Mouse (Mus musculus) midbrain, embryonic 10.5 days (tissue): ENCODE measurements around the gene Pdxdc1. TPM values are rescaled to one million over a fixed set of nuclear protein-coding genes. Genes with fewer than 3 reads are reported as not detected.

ENCODE experiments used
- DNase-seq: peaks from one replicate; pipeline ENCODE4 v3.0.0-alpha.2; 2017; ENCODE audit warnings: low spot score
- H3K27ac ChIP-seq: fragments of 300-500 bp; sonication (generic); replicated peaks from 2 replicates; pipeline ENCODE4 v1.5.1; 2016; ENCODE audit warnings: mild to moderate bottlenecking
- H3K27me3 ChIP-seq: fragments of 300-500 bp; sonication (generic); 2 replicates; pipeline ENCODE4 v1.6.1; 2016; ENCODE audit warnings: low read depth, mild to moderate bottlenecking; ENCODE audit not compliant: poor library complexity, severe bottlenecking
- H3K36me3 ChIP-seq: fragments of 300-500 bp; sonication (generic); 2 replicates; pipeline ENCODE4 v1.6.1; 2016; ENCODE audit warnings: mild to moderate bottlenecking, moderate library complexity
- H3K4me1 ChIP-seq: fragments of 300-500 bp; sonication (generic); 2 replicates; pipeline ENCODE4 v1.6.1; 2016
- H3K4me3 ChIP-seq: fragments of 300-500 bp; sonication (generic); 2 replicates; pipeline ENCODE4 v1.5.1; 2016; ENCODE audit warnings: mild to moderate bottlenecking, moderate library complexity
- H3K9me3 ChIP-seq: fragments of 300-500 bp; sonication (generic); replicated peaks from 2 replicates; pipeline ENCODE4 v1.6.1; 2016; ENCODE audit warnings: mild to moderate bottlenecking
- WGBS: fragments of 180-500 bp; shearing (Covaris S2); methylation state at CpG from one replicate; pipeline ENCODE4 v1.1.7; 2016; 5-methylcytosine and 5-hydroxymethylcytosine counted together
- polyA plus RNA-seq: library from polyadenylated mRNA; unstranded; fragments of >200 nt; fragmentation: Nextera tagmentation; extraction: Ambion mirVana; gene quantifications from 2 replicates; pipeline ENCODE4 v1.2.1, GENCODE M21; 2016

The Pdxdc1 gene
- polyA plus RNA-seq, 1 experiment from 2014 or later: 63.5 TPM

GRCm38 (mm10) chr16:13826511-13826910, 76.4 kb downstream of the Pdxdc1 start:
- H3K9me3 ChIP-seq: no peaks in the 10 kb centered on the region
- peaks cover 61% of the 10 kb centered on the region for H3K36me3 ChIP-seq
- no peak for DNase-seq
- no peak overlapping the region for H3K27ac ChIP-seq
- 89% methylated on average over 4 of the region's 4 CpGs for WGBS
- H3K4me3 ChIP-seq: no peak overlapping the region
- no peaks in the 10 kb centered on the region for H3K27me3 ChIP-seq
- H3K4me1 ChIP-seq: no peaks in the 10 kb centered on the region

GRCm38 (mm10) chr16:13825781-13826490, 77.0 kb downstream of the Pdxdc1 start:
- H3K4me3 ChIP-seq: no peak overlapping the region
- H3K9me3 ChIP-seq: no peaks in the 10 kb centered on the region
- DNase-seq: no peak
- no peaks in the 10 kb centered on the region for H3K27me3 ChIP-seq
- H3K36me3 ChIP-seq: peaks cover 56% of the 10 kb centered on the region
- no peak overlapping the region for H3K27ac ChIP-seq
- WGBS: 86% methylated on average over 7 of the region's 7 CpGs
- H3K4me1 ChIP-seq: no peaks in the 10 kb centered on the region

DNA sequence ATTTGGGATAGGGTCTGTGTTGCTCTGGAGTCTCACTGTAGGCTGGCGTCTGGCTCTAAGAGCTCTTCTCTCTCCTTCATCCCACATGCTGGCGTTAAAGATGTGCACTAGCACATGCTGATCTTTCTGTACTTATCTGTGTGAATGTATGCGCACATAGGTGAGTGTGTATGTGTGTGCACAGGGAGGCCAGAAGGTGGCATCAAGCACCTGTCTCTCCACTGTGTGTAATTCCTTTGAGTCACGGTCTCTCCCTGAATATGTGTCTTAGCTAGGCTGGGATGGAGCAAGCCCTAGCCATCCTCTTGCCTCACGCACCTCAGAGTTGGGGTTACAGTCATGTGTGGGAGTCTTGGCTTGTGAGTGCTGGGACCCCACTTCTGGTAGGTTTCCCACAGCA, 82.2 kb downstream of the Pdxdc1 start:
- Histone ChIP-seq H3K27me3 (no peaks in the 10 kb centered on the region), H3K27ac (no peak overlapping the region), H3K4me3 (0 out of 2 replicates have a peak overlapping the region, but pooled peaks have one; percentile 76), H3K36me3 (peaks cover 17% of the 10 kb centered on the region), H3K9me3 (no peaks in the 10 kb centered on the region), H3K4me1 (peaks cover 21% of the 10 kb centered on the region)
- DNase-seq: no peak
- WGBS: 95% methylated on average over 5 of the region's 5 CpGs

- DNase-seq: no peak
- Histone ChIP-seq H3K27me3 (no peaks in the 10 kb centered on the region), H3K4me1 (peaks cover 21% of the 10 kb centered on the region), H3K27ac (peak overlapping the region; percentile 93), H3K9me3 (no peaks in the 10 kb centered on the region), H3K4me3 (peak overlapping the region; percentile 76), H3K36me3 (peaks cover 25% of the 10 kb centered on the region)
- WGBS: 58% methylated on average over 12 of the region's 12 CpGs
These were observed 83.0 kb downstream of the Pdxdc1 start for GRCm38 (mm10) chr16:13819806-13820500.

- H3K27me3 ChIP-seq: no peaks in the 10 kb centered on the region
- peaks cover 26% of the 10 kb centered on the region for H3K36me3 ChIP-seq
- no peaks in the 10 kb centered on the region for H3K9me3 ChIP-seq
- under 1% methylated on average over 36 of the region's 36 CpGs for WGBS
- no peak for DNase-seq
- peak overlapping the region; percentile 93 for H3K27ac ChIP-seq
- H3K4me1 ChIP-seq: peaks cover 21% of the 10 kb centered on the region
- H3K4me3 ChIP-seq: peak overlapping the region; percentile 76
These were observed 83.6 kb downstream of the Pdxdc1 start for GRCm38 (mm10) chr16:13819394-13819743.

DNA sequence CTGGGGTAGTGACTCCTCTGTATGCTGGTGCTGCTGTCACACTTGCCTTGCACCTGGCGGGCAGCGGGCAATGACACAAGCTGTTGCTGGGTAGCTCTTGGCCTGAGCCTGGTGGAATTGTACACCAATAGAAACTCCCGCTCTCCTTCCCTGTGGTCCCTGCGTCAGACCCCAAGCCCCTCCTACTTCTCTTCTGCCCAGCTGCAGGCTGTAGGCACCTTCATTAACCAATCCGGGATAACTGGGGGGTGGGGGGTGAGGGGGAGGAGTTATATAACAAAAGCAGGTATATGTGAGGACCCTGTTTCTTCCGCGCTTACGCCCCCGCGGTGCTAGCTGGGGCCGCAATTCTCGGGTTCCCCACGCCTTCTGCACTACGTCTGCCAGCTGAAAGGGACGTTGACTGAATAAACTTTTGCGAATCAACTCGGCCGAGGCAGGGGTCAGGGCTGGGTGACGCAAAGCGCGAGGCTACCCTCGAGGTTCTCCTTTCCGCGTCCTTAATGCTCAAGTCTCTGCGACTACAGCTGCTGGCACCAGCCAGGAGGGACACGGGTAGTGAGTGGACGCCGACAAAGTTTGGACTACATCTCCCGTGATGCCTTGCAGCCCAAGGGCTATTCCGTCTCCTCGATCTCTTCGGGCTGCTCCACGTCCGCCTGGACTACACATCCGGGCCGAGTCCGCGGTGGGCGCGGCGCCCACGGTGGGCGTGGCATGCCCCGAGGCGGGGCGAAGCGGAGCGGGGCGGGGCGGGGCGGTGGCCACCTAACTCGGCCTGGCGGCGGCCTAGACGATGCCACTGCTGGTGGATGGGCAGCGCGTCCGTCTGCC, 84.2 kb downstream of the Pdxdc1 start, which contains the start of gene Ntan1:
Ntan1 (plus strand) TSS at position 286 of the 834 bp plus-strand sequence.
- Histone ChIP-seq H3K4me3 (peak within 1 kb of the TSS; percentile 76), H3K4me1 (peaks cover 21% of the 10 kb centered on the region), H3K9me3 (no peaks in the 10 kb centered on the region), H3K27ac (peak within 1 kb of the TSS; percentile 93), H3K27me3 (no peaks in the 10 kb centered on the region), H3K36me3 (peaks cover 30% of the 10 kb centered on the region)
- DNase-seq: peak; percentile 94
- WGBS: under 1% methylated on average over 56 of the region's 58 CpGs

DNA sequence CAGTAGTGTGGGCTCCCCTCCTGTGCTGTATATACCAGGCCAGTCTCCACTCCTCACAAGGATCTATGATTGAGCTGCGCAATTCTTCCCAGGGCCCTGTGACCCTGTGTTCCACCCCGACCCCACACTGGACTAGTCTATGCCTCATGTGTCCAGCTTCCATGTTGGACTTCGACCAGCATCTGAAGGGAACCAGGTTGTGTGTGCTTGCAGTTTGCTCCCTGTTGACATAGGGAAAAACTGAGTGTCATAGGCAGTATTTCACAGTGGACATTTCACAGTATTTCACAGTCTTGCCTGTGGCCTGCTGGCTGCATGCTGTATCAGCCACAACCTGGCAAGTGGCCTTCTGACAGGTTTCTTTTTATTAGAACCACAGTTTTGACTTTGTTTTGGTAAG, 89.7 kb downstream of the Pdxdc1 start:
- Histone ChIP-seq H3K36me3 (peaks cover 81% of the 10 kb centered on the region), H3K4me3 (no peak overlapping the region), H3K4me1 (peaks cover 6% of the 10 kb centered on the region), H3K27ac (no peak overlapping the region), H3K27me3 (no peaks in the 10 kb centered on the region), H3K9me3 (no peaks in the 10 kb centered on the region)
- WGBS: 95% methylated on average over 3 of the region's 3 CpGs
- DNase-seq: no peak

GRCm38 (mm10) chr16:13812152-13812551, 90.8 kb downstream of the Pdxdc1 start:
- no peak overlapping the region for H3K27ac ChIP-seq
- WGBS: 89% methylated on average over 6 of the region's 6 CpGs
- H3K4me1 ChIP-seq: no peaks in the 10 kb centered on the region
- no peaks in the 10 kb centered on the region for H3K9me3 ChIP-seq
- no peaks in the 10 kb centered on the region for H3K27me3 ChIP-seq
- no peak overlapping the region for H3K4me3 ChIP-seq
- H3K36me3 ChIP-seq: peaks cover 88% of the 10 kb centered on the region
- DNase-seq: no peak

- Histone ChIP-seq H3K36me3 (peaks cover 97% of the 10 kb centered on the region), H3K27me3 (no peaks in the 10 kb centered on the region), H3K4me1 (no peaks in the 10 kb centered on the region), H3K27ac (no peak overlapping the region), H3K4me3 (no peak overlapping the region), H3K9me3 (no peaks in the 10 kb centered on the region)
- no peak for DNase-seq
- 95% methylated on average over 7 of the region's 7 CpGs for WGBS
These were observed 94.5 kb downstream of the Pdxdc1 start for GRCm38 (mm10) chr16:13808410-13808809.

- no peak overlapping the region for H3K27ac ChIP-seq
- no peaks in the 10 kb centered on the region for H3K9me3 ChIP-seq
- no peak for DNase-seq
- H3K36me3 ChIP-seq: peaks cover 97% of the 10 kb centered on the region
- no peaks in the 10 kb centered on the region for H3K27me3 ChIP-seq
- 96% methylated on average over 4 of the region's 4 CpGs for WGBS
- H3K4me3 ChIP-seq: no peak overlapping the region
- no peaks in the 10 kb centered on the region for H3K4me1 ChIP-seq
These were observed 95.3 kb downstream of the Pdxdc1 start for GRCm38 (mm10) chr16:13807616-13808015.

DNA sequence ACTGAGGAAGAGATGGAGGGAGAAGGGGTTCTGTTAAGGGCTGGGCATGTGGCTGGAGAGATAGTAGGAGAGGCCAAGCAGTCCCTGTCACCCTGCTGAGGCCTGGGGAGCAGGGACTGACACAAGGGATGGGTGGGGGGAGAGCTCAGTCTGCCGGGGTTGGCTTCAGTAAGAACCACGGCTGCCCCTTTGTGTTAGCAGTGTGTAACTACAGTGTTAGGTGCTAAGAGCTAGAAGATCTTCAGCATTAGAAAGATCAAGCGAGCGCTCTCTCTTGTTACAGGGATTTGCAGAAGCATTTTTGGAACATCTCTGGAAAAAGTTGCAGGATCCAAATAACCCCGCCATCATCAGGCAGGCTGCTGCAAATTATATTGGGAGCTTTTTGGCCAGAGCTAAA, 98.3 kb downstream of the Pdxdc1 start:
- Histone ChIP-seq H3K27me3 (no peaks in the 10 kb centered on the region), H3K27ac (no peak overlapping the region), H3K9me3 (no peaks in the 10 kb centered on the region), H3K36me3 (peaks cover 95% of the 10 kb centered on the region), H3K4me3 (no peak overlapping the region), H3K4me1 (no peaks in the 10 kb centered on the region)
- WGBS: 90% methylated on average over 5 of the region's 5 CpGs
- DNase-seq: no peak

GRCm38 (mm10) chr16:13801231-13801630, 101.7 kb downstream of the Pdxdc1 start:
- H3K4me1 ChIP-seq: no peaks in the 10 kb centered on the region
- H3K9me3 ChIP-seq: no peaks in the 10 kb centered on the region
- no peak for DNase-seq
- H3K27ac ChIP-seq: no peak overlapping the region
- peaks cover 98% of the 10 kb centered on the region for H3K36me3 ChIP-seq
- H3K27me3 ChIP-seq: no peaks in the 10 kb centered on the region
- WGBS: 95% methylated on average over 4 of the region's 4 CpGs
- H3K4me3 ChIP-seq: no peak overlapping the region
